Mouse (Mus musculus): ENCODE data around the gene Kcnh7. TPM values are rescaled to one million over a fixed set of nuclear protein-coding genes. Genes with fewer than 3 reads are reported as not detected.
"Not testable (repeated sequence)": the region's sequence is repeated elsewhere in the genome, so short reads cannot be mapped to it uniquely, and the experiment has no call there.

The Kcnh7 gene
- total RNA-seq, 2 experiments from 2014 or later: 1.9 to 2.6 TPM

- DNase-seq: no peak
These were observed 468.8 kb downstream of the Kcnh7 start for GRCm38 (mm10) chr2:62715260-62715659.

- not testable (repeated sequence) for DNase-seq
These were observed 469.7 kb downstream of the Kcnh7 start for GRCm38 (mm10) chr2:62714362-62714761.

- DNase-seq: no peak
These were observed 474.5 kb downstream of the Kcnh7 start for GRCm38 (mm10) chr2:62709633-62710032.

GRCm38 (mm10) chr2:62706313-62706712, 477.8 kb downstream of the Kcnh7 start:
- no peak for DNase-seq

- no peak for DNase-seq
These were observed 498.2 kb downstream of the Kcnh7 start for GRCm38 (mm10) chr2:62685934-62686333.

- no peak for DNase-seq
These were observed 499.0 kb downstream of the Kcnh7 start for GRCm38 (mm10) chr2:62684989-62685595.

GRCm38 (mm10) chr2:62681667-62682066, 502.4 kb downstream of the Kcnh7 start:
- peak; percentile 62 for DNase-seq

- DNase-seq: no peak
These were observed 511.3 kb downstream of the Kcnh7 start for GRCm38 (mm10) chr2:62672788-62673187.

- no peak for DNase-seq
These were observed 513.3 kb downstream of the Kcnh7 start for GRCm38 (mm10) chr2:62670767-62671166.

- no peak for DNase-seq
These were observed 513.8 kb downstream of the Kcnh7 start for GRCm38 (mm10) chr2:62670301-62670700.

GRCm38 (mm10) chr2:62669848-62670247, 514.2 kb downstream of the Kcnh7 start:
- DNase-seq: no peak

GRCm38 (mm10) chr2:62665536-62665935, 518.6 kb downstream of the Kcnh7 start:
- DNase-seq: no peak

- no peak for DNase-seq
These were observed 519.2 kb downstream of the Kcnh7 start for GRCm38 (mm10) chr2:62664839-62665238.

- peak; percentile 84 for DNase-seq
These were observed 519.9 kb downstream of the Kcnh7 start, which contains the start of gene Gca for GRCm38 (mm10) chr2:62664135-62664670. TSS of gene Gca (plus strand) at chr2:62664285.

GRCm38 (mm10) chr2:62662560-62662959, 521.5 kb downstream of the Kcnh7 start:
- no peak for DNase-seq

GRCm38 (mm10) chr2:62660565-62660964, 523.5 kb downstream of the Kcnh7 start:
- no peak for DNase-seq

- DNase-seq: no peak
These were observed 528.0 kb downstream of the Kcnh7 start for GRCm38 (mm10) chr2:62656072-62656471.

- DNase-seq: peak; percentile 57
These were observed 529.4 kb downstream of the Kcnh7 start for GRCm38 (mm10) chr2:62654519-62655338.

- DNase-seq: no peak
These were observed 531.6 kb downstream of the Kcnh7 start for GRCm38 (mm10) chr2:62652466-62652865.

GRCm38 (mm10) chr2:62651890-62652289, 532.2 kb downstream of the Kcnh7 start:
- DNase-seq: no peak

GRCm38 (mm10) chr2:62646671-62647289, 537.3 kb downstream of the Kcnh7 start:
- DNase-seq: no peak

GRCm38 (mm10) chr2:62646014-62646645, 538.0 kb downstream of the Kcnh7 start, which contains the start of gene Ifih1:
TSS of gene Ifih1 (minus strand) at chr2:62646255.
- DNase-seq: peak; percentile 75

GRCm38 (mm10) chr2:62645475-62645874, 538.6 kb downstream of the Kcnh7 start:
- DNase-seq: peak; percentile 5
